ENCODE assay signal across 9 mouse cellular contexts in genomic region chr17:28648607-28649370, GRCm38 (mm10). TPM values are rescaled to one million over a fixed set of nuclear protein-coding genes. Genes with fewer than 3 reads are reported as not detected.
DNase-seq lines count a peak whose midpoint lies in the region; ATAC-seq lines count a peak whose summit lies in the region.
"Had no signal": no experiment of that assay in that cellular context is flagged by ENCODE, and none has a peak within 500 bp of the region (broad histone marks: within the 10 kb centered on the region; RNA-seq: fewer than 3 reads in every experiment).

No protein-coding gene starts in this region.

- no peaks in the 10 kb centered on the region for H3K27me3 ChIP-seq in midbrain, embryonic 11.5 days (ENCODE audit: control insufficient read depth, insufficient read depth, low read length)
- H3K27me3 ChIP-seq: embryonic facial prominence, embryonic 15.5 days had no signal

- intact Hi-C loops in left cerebral cortex, postnatal 25 days (cut with DNase I), result loop anchor here (2.0 kb wide), 1 partner anchor 56 kb away; no protein-coding TSS in a partner anchor

- ATAC-seq in midbrain, embryonic 11.5 days (ENCODE audit: low FRiP score), result no peak

- WGBS in midbrain, embryonic 11.5 days, result 55% methylated on average over 6 of the region's 6 CpGs

- no peak overlapping the region for H3K4me3 ChIP-seq in midbrain, embryonic 11.5 days (ENCODE audit: low read depth, low read length)
- H3K4me3 ChIP-seq: embryonic facial prominence, embryonic 15.5 days had no signal

- H3K9ac ChIP-seq in midbrain, embryonic 11.5 days (ENCODE audit: low read length), result no peak overlapping the region
- H3K9ac ChIP-seq: embryonic facial prominence, embryonic 15.5 days had no signal

- no peaks in the 10 kb centered on the region for H3K9me3 ChIP-seq in midbrain, embryonic 11.5 days (ENCODE audit: control insufficient read depth, low read length)
- H3K9me3 ChIP-seq: embryonic facial prominence, embryonic 15.5 days had no signal

- no peaks in the 10 kb centered on the region for H3K36me3 ChIP-seq in midbrain, embryonic 11.5 days (ENCODE audit: control insufficient read depth, insufficient read depth, low read length)
- H3K36me3 ChIP-seq: embryonic facial prominence, embryonic 15.5 days had no signal

- no peak overlapping the region for H3K27ac ChIP-seq in midbrain, embryonic 11.5 days (ENCODE audit: low read depth, low read length)
- H3K27ac ChIP-seq: embryonic facial prominence, embryonic 15.5 days had no signal

- H3K4me2 ChIP-seq in midbrain, embryonic 11.5 days, result no peak overlapping the region
- H3K4me2 ChIP-seq: embryonic facial prominence, embryonic 15.5 days had no signal

- DNase-seq in heart, postnatal 4 days, result peak; percentile 53
- no peak for DNase-seq in heart, adult 8-10 months (ENCODE audit: low spot score)
- peak; percentile 55 to 76 for DNase-seq in CD8-positive naive resting alpha-beta T cell, adult 2 months (ENCODE audit: low read depth in 2 of 2, low spot score in 2 of 2)
- peak; percentile 39 for DNase-seq in adrenal gland, postnatal 25 days
- peak; percentile 37 to 59 for DNase-seq in frontal cortex, postnatal 25 days (ENCODE audit: low spot score in 2 of 2)
- DNase-seq in left cerebral cortex, postnatal 25 days (ENCODE audit: low spot score in 2 of 2), result peak; percentile 56 to 86
- DNase-seq in right cerebral cortex, adult 2 months (ENCODE audit: low spot score in 2 of 2), result peak; percentile 73 to 79
- no peak for DNase-seq in midbrain, embryonic 11.5 days (ENCODE audit: low spot score, missing footprints)

- H3K4me1 ChIP-seq in midbrain, embryonic 11.5 days (ENCODE audit: control insufficient read depth, insufficient read depth, low read length), result no peaks in the 10 kb centered on the region
- H3K4me1 ChIP-seq: embryonic facial prominence, embryonic 15.5 days had no signal

RNA-seq across cellular contexts. Expression of gene Srpk1, which starts 26.3 kb away (rescaled TPM):
- 10 to 100 TPM; 54.3 to 55.2 TPM for total RNA-seq in heart, postnatal 4 days (2021)
- total RNA-seq in heart, adult 8-10 months (2022), result 10 to 100 TPM; 30.8 to 38.3 (median 35.2) TPM
- 60.9 and 76.5 TPM in 2 replicates for total RNA-seq in adrenal gland, postnatal 25 days (2021)
- 100 to 1,000 TPM in 1 of 2 experiments, 10 to 100 TPM in 1; 99.9 to 101 TPM for total RNA-seq in left cerebral cortex, postnatal 25 days (2021)
- polyA plus RNA-seq in midbrain, embryonic 11.5 days (2014; fragmentation: Nextera tagmentation; extraction: Ambion mirVana), result 124 and 135 TPM in 2 replicates

RNA-seq across cellular contexts. Expression of gene Slc26a8, which starts 41.2 kb away (rescaled TPM):
- 1 to 10 TPM in 1 of 2 experiments, under 1 TPM in 1; 0.68 to 1.5 TPM for total RNA-seq in heart, postnatal 4 days (2021)
- under 1 TPM in 2 of 4 experiments, not detected in 2; 0.37 to 0.65 TPM for total RNA-seq in heart, adult 8-10 months (2022)
- total RNA-seq in adrenal gland, postnatal 25 days (2021), result 1.9 TPM in 1 of 2 replicates, not detected in the other
- total RNA-seq in left cerebral cortex, postnatal 25 days (2021), result 1 to 10 TPM; 6.6 to 8.0 TPM
- polyA plus RNA-seq in midbrain, embryonic 11.5 days (2014; fragmentation: Nextera tagmentation; extraction: Ambion mirVana), result 0.75 and 0.87 TPM in 2 replicates

RNA-seq across cellular contexts. Expression of gene Mapk14, which starts 42.3 kb away (rescaled TPM):
- total RNA-seq in heart, postnatal 4 days (2021), result 10 to 100 TPM; 45.1 to 49.6 TPM
- total RNA-seq in heart, adult 8-10 months (2022), result 10 to 100 TPM; 48.9 to 61.5 (median 52.0) TPM
- total RNA-seq in adrenal gland, postnatal 25 days (2021), result 82.6 and 88.6 TPM in 2 replicates
- total RNA-seq in left cerebral cortex, postnatal 25 days (2021), result 10 to 100 TPM; 91.8 to 92.8 TPM
- polyA plus RNA-seq in midbrain, embryonic 11.5 days (2014; fragmentation: Nextera tagmentation; extraction: Ambion mirVana), result 39.4 and 47.2 TPM in 2 replicates

Comparison
In these comparisons a context has a peak if more than half of its experiments do, and no peak if none do; other contexts are left out.
1. DNase-seq: peak in heart, postnatal 4 days (single experiment), CD8-positive naive resting alpha-beta T cell, adult 2 months (2 of 2), adrenal gland, postnatal 25 days (single experiment), frontal cortex, postnatal 25 days (2 of 2), left cerebral cortex, postnatal 25 days (2 of 2) and right cerebral cortex, adult 2 months (2 of 2); none in heart, adult 8-10 months (single experiment) and midbrain, embryonic 11.5 days (single experiment).